Mouse (Mus musculus): Measurements from ENCODE around the gene Mef2b. TPM values are rescaled to one million over a fixed set of nuclear protein-coding genes. Genes with fewer than 3 reads are reported as not detected.

Gene Mef2b
- polyA plus RNA-seq, 1 experiment from 2014 or later, result 1.2 TPM

GRCm38 (mm10) chr8:70181212-70181902 lies 41.8 kb downstream of the Mef2b start:
- Histone ChIP-seq H3K27me3 (replicated peaks; ENCODE audit: control insufficient read depth, insufficient read depth, low read length) (no peaks in the 10 kb centered on the region), H3K4me2 (ENCODE audit: low read length) (no peak overlapping the region), H3K27ac (ENCODE audit: low read depth, low read length) (no peak overlapping the region), H3K36me3 (ENCODE audit: control insufficient read depth, insufficient read depth, low read length) (peaks cover 7% of the 10 kb centered on the region), H3K4me3 (ENCODE audit: low read length) (no peak overlapping the region), H3K9me3 (ENCODE audit: control insufficient read depth, low read length) (no peaks in the 10 kb centered on the region), H3K4me1 (ENCODE audit: control insufficient read depth, insufficient read depth, low read depth, low read length) (no peaks in the 10 kb centered on the region), H3K9ac (ENCODE audit: low read depth, low read length) (no peak overlapping the region)
- no peak for ATAC-seq
- 90% methylated on average over 16 of the region's 16 CpGs for WGBS

GRCm38 (mm10) chr8:70181903-70182252 lies 42.4 kb downstream of the Mef2b start:
- no peak overlapping the region for H3K4me3 ChIP-seq (ENCODE audit: low read length)
- H3K4me2 ChIP-seq (ENCODE audit: low read length), result no peak overlapping the region
- no peak overlapping the region for H3K27ac ChIP-seq (ENCODE audit: low read depth, low read length)
- H3K9me3 ChIP-seq (ENCODE audit: control insufficient read depth, low read length), result no peaks in the 10 kb centered on the region
- no peak overlapping the region for H3K9ac ChIP-seq (ENCODE audit: low read depth, low read length)
- whole genome bisulfite sequencing, result 69% methylated on average over 2 of the region's 2 CpGs
- no peak for ATAC-seq
- H3K4me1 ChIP-seq (ENCODE audit: control insufficient read depth, insufficient read depth, low read depth, low read length), result no peaks in the 10 kb centered on the region
- H3K27me3 ChIP-seq (replicated peaks; ENCODE audit: control insufficient read depth, insufficient read depth, low read length), result no peaks in the 10 kb centered on the region
- H3K36me3 ChIP-seq (ENCODE audit: control insufficient read depth, insufficient read depth, low read length), result peaks cover 7% of the 10 kb centered on the region

- WGBS, result 88% methylated on average over 4 of the region's 4 CpGs
- no peak for ATAC-seq
Measured at GRCm38 (mm10) chr8:70183194-70183593, 43.7 kb downstream of the Mef2b start.

GRCm38 (mm10) chr8:70188707-70189106 lies 49.2 kb downstream of the Mef2b start:
- Histone ChIP-seq H3K27ac (ENCODE audit: low read depth, low read length) (no peak overlapping the region), H3K9me3 (ENCODE audit: control insufficient read depth, low read length) (no peaks in the 10 kb centered on the region), H3K36me3 (ENCODE audit: control insufficient read depth, insufficient read depth, low read length) (no peaks in the 10 kb centered on the region; the same call in none of the 2 replicates), H3K27me3 (replicated peaks; ENCODE audit: control insufficient read depth, insufficient read depth, low read length) (no peaks in the 10 kb centered on the region), H3K9ac (ENCODE audit: low read depth, low read length) (no peak overlapping the region), H3K4me3 (ENCODE audit: low read length) (no peak overlapping the region), H3K4me1 (ENCODE audit: control insufficient read depth, insufficient read depth, low read depth, low read length) (no peaks in the 10 kb centered on the region), H3K4me2 (ENCODE audit: low read length) (no peak overlapping the region)
- no peak for ATAC-seq
- 73% methylated on average over 7 of the region's 7 CpGs for WGBS

More at GRCm38 (mm10) chr8:70183194-70183593, 43.7 kb downstream of the Mef2b start:
- Histone ChIP-seq H3K9ac (ENCODE audit: low read depth, low read length) (no peak overlapping the region), H3K9me3 (ENCODE audit: control insufficient read depth, low read length) (no peaks in the 10 kb centered on the region), H3K36me3 (ENCODE audit: control insufficient read depth, insufficient read depth, low read length) (peaks cover 2% of the 10 kb centered on the region; the same call in 1 of the 2 replicates), H3K4me1 (ENCODE audit: control insufficient read depth, insufficient read depth, low read depth, low read length) (no peaks in the 10 kb centered on the region), H3K27ac (ENCODE audit: low read depth, low read length) (no peak overlapping the region), H3K4me3 (ENCODE audit: low read length) (no peak overlapping the region), H3K4me2 (ENCODE audit: low read length) (no peak overlapping the region), H3K27me3 (replicated peaks; ENCODE audit: control insufficient read depth, insufficient read depth, low read length) (no peaks in the 10 kb centered on the region)

GRCm38 (mm10) chr8:70193238-70193637 lies 53.7 kb downstream of the Mef2b start:
- H3K9ac ChIP-seq (ENCODE audit: low read depth, low read length), result no peak overlapping the region
- H3K4me3 ChIP-seq (ENCODE audit: low read length), result no peak overlapping the region
- no peaks in the 10 kb centered on the region for H3K27me3 ChIP-seq (replicated peaks; ENCODE audit: control insufficient read depth, insufficient read depth, low read length)
- H3K27ac ChIP-seq (ENCODE audit: low read depth, low read length), result no peak overlapping the region
- no peaks in the 10 kb centered on the region for H3K9me3 ChIP-seq (ENCODE audit: control insufficient read depth, low read length)
- H3K4me2 ChIP-seq (ENCODE audit: low read length), result no peak overlapping the region
- no peaks in the 10 kb centered on the region; the same call in none of the 2 replicates for H3K36me3 ChIP-seq (ENCODE audit: control insufficient read depth, insufficient read depth, low read length)
- no peak for ATAC-seq
- H3K4me1 ChIP-seq (ENCODE audit: control insufficient read depth, insufficient read depth, low read depth, low read length), result no peaks in the 10 kb centered on the region; the same call in 1 of the 2 replicates
- WGBS, result 64% methylated on average over 5 of the region's 5 CpGs

GRCm38 (mm10) chr8:70194191-70194590 lies 54.7 kb downstream of the Mef2b start:
- WGBS, result 93% methylated on average over 3 of the region's 3 CpGs
- Histone ChIP-seq H3K27ac (ENCODE audit: low read depth, low read length) (no peak overlapping the region), H3K4me1 (ENCODE audit: control insufficient read depth, insufficient read depth, low read depth, low read length) (no peaks in the 10 kb centered on the region; the same call in 1 of the 2 replicates), H3K27me3 (replicated peaks; ENCODE audit: control insufficient read depth, insufficient read depth, low read length) (no peaks in the 10 kb centered on the region), H3K9me3 (ENCODE audit: control insufficient read depth, low read length) (no peaks in the 10 kb centered on the region), H3K9ac (ENCODE audit: low read depth, low read length) (no peak overlapping the region), H3K4me2 (ENCODE audit: low read length) (no peak overlapping the region), H3K36me3 (ENCODE audit: control insufficient read depth, insufficient read depth, low read length) (no peaks in the 10 kb centered on the region), H3K4me3 (ENCODE audit: low read length) (no peak overlapping the region)
- ATAC-seq, result no peak

- Histone ChIP-seq H3K4me1 (ENCODE audit: control insufficient read depth, insufficient read depth, low read depth, low read length) (peaks cover 2% of the 10 kb centered on the region; the same call in 1 of the 2 replicates), H3K4me2 (ENCODE audit: low read length) (no peak overlapping the region), H3K27ac (ENCODE audit: low read depth, low read length) (no peak overlapping the region), H3K36me3 (ENCODE audit: control insufficient read depth, insufficient read depth, low read length) (no peaks in the 10 kb centered on the region), H3K9me3 (ENCODE audit: control insufficient read depth, low read length) (no peaks in the 10 kb centered on the region), H3K27me3 (replicated peaks; ENCODE audit: control insufficient read depth, insufficient read depth, low read length) (no peaks in the 10 kb centered on the region), H3K4me3 (ENCODE audit: low read length) (no peak overlapping the region), H3K9ac (ENCODE audit: low read depth, low read length) (no peak overlapping the region)
- WGBS, result 82% methylated on average over 2 of the region's 2 CpGs
- no peak for ATAC-seq
Measured at GRCm38 (mm10) chr8:70195762-70196161, 56.3 kb downstream of the Mef2b start.

- WGBS, result 48% methylated on average over 7 of the region's 7 CpGs
- Histone ChIP-seq H3K4me3 (ENCODE audit: low read length) (no peak overlapping the region), H3K4me1 (ENCODE audit: control insufficient read depth, insufficient read depth, low read depth, low read length) (peaks cover 2% of the 10 kb centered on the region; the same call in 1 of the 2 replicates), H3K27me3 (replicated peaks; ENCODE audit: control insufficient read depth, insufficient read depth, low read length) (no peaks in the 10 kb centered on the region), H3K4me2 (ENCODE audit: low read length) (no peak overlapping the region), H3K9ac (ENCODE audit: low read depth, low read length) (no peak overlapping the region), H3K27ac (ENCODE audit: low read depth, low read length) (no peak overlapping the region), H3K9me3 (ENCODE audit: control insufficient read depth, low read length) (no peaks in the 10 kb centered on the region), H3K36me3 (ENCODE audit: control insufficient read depth, insufficient read depth, low read length) (no peaks in the 10 kb centered on the region)
- ATAC-seq, result no peak
Measured at GRCm38 (mm10) chr8:70197603-70198002, 58.1 kb downstream of the Mef2b start.

- H3K36me3 ChIP-seq (ENCODE audit: control insufficient read depth, insufficient read depth, low read length), result no peaks in the 10 kb centered on the region
- no peak overlapping the region for H3K9ac ChIP-seq (ENCODE audit: low read depth, low read length)
- H3K27me3 ChIP-seq (replicated peaks; ENCODE audit: control insufficient read depth, insufficient read depth, low read length), result no peaks in the 10 kb centered on the region
- no peak overlapping the region; the same call in 1 of the 2 replicates for H3K27ac ChIP-seq (ENCODE audit: low read depth, low read length)
- H3K9me3 ChIP-seq (ENCODE audit: control insufficient read depth, low read length), result no peaks in the 10 kb centered on the region
- H3K4me1 ChIP-seq (ENCODE audit: control insufficient read depth, insufficient read depth, low read depth, low read length), result peaks cover 2% of the 10 kb centered on the region; the same call in 1 of the 2 replicates
- 58% methylated on average over 5 of the region's 5 CpGs for WGBS
- no peak overlapping the region for H3K4me2 ChIP-seq (ENCODE audit: low read length)
- H3K4me3 ChIP-seq (ENCODE audit: low read length), result no peak overlapping the region
- ATAC-seq, result peak; percentile 66
Measured at GRCm38 (mm10) chr8:70200098-70200681, 60.7 kb downstream of the Mef2b start.

Data from hindbrain, embryonic 16.5 days (tissue).